Mouse (Mus musculus) midbrain, postnatal 0 days (tissue): ENCODE data around the gene Mrpl49. TPM values are rescaled to one million over a fixed set of nuclear protein-coding genes. Genes with fewer than 3 reads are reported as not detected.

Experiments
- ATAC-seq: fragments of 200-750 bp; cut with Nextera tagmentation; 2 replicates; pipeline ENCODE4 v1.8.0; 2017; ENCODE audit warnings: moderate number of reproducible peaks, mild to moderate bottlenecking, moderate TSS enrichment, moderate library complexity; ENCODE audit not compliant: low FRiP score
- DNase-seq: peaks from one replicate; pipeline ENCODE4 v3.0.0-alpha.2; 2015; ENCODE audit warnings: low spot score
- H3K27ac ChIP-seq: fragments of 300-500 bp; sonication (generic); 2 replicates; pipeline ENCODE4 v1.5.1; 2014; ENCODE audit warnings: low read depth, mild to moderate bottlenecking, low read length, mixed read lengths
- H3K27me3 ChIP-seq: fragments of 300-500 bp; sonication (generic); 2 replicates; pipeline ENCODE4 v1.6.1; 2014; ENCODE audit warnings: low read length, control low read depth, mixed read lengths; ENCODE audit not compliant: insufficient read depth
- H3K36me3 ChIP-seq: fragments of 300-500 bp; sonication (generic); 2 replicates; pipeline ENCODE4 v1.6.1; 2014; ENCODE audit warnings: low read length, control low read depth, mixed read lengths; ENCODE audit not compliant: insufficient read depth
- H3K4me1 ChIP-seq: fragments of 300-500 bp; sonication (generic); 2 replicates; pipeline ENCODE4 v1.6.1; 2014; ENCODE audit warnings: mild to moderate bottlenecking, control low read depth, antibody characterized with exemption, low read length, mixed read lengths; ENCODE audit not compliant: insufficient read depth
- H3K4me2 ChIP-seq: fragments of 300-500 bp; sonication (generic); 2 replicates; pipeline ENCODE4 v1.6.1; 2014; ENCODE audit warnings: low read depth, mild to moderate bottlenecking, low read length, mixed read lengths; ENCODE audit not compliant: poor library complexity, severe bottlenecking
- H3K4me3 ChIP-seq: fragments of 300-500 bp; sonication (generic); 2 replicates; pipeline ENCODE4 v1.5.1; 2014; ENCODE audit warnings: low read depth, mild to moderate bottlenecking, low read length, moderate library complexity
- H3K9ac ChIP-seq: fragments of 300-500 bp; sonication (generic); replicated peaks from 2 replicates; pipeline ENCODE4 v1.6.1; 2014; ENCODE audit warnings: mild to moderate bottlenecking, low read length, moderate library complexity, mixed read lengths; ENCODE audit not compliant: poor library complexity, severe bottlenecking
- H3K9me3 ChIP-seq: fragments of 300-500 bp; sonication (generic); 2 replicates; pipeline ENCODE4 v1.6.1; 2016; ENCODE audit warnings: low read length, control low read depth
- CTCF ChIP-seq: IDR thresholded peaks from 2 replicates; pipeline ENCODE4 v1.5.1; 2016; ENCODE audit warnings: antibody characterized with exemption, mild to moderate bottlenecking
- WGBS: fragments of 180-500 bp; shearing (Covaris S2); extraction: QIAGEN DNeasy Blood & Tissue Kit; methylation state at CpG from one replicate; pipeline ENCODE4 v1.1.7; 2014; 5-methylcytosine and 5-hydroxymethylcytosine counted together
- polyA plus RNA-seq: library from polyadenylated mRNA; unstranded; fragments of >200 nt; fragmentation: Nextera tagmentation; extraction: Ambion mirVana; gene quantifications from 2 replicates; pipeline ENCODE4 v1.2.1, GENCODE M21; 2015
- total RNA-seq: library from RNA; depleted of rRNA; stranded (reverse); fragments of >200 nt; gene quantifications from 2 replicates; pipeline ENCODE4 v1.2.3, GENCODE M21; 2014; rRNA removed

Mrpl49 gene
- total RNA-seq (34.7 and 37.3 TPM in 2 replicates), polyA plus RNA-seq (50.0 and 55.8 TPM in 2 replicates)

- H3K4me1 ChIP-seq: peaks cover 12% of the 10 kb centered on the region
- H3K4me2 ChIP-seq: peak within 1 kb of the TSS; percentile 85
- no peaks in the 10 kb centered on the region for H3K9me3 ChIP-seq
- H3K36me3 ChIP-seq: peaks cover 16% of the 10 kb centered on the region
- TF ChIP-seq CTCF: no peak
- H3K4me3 ChIP-seq: peak within 1 kb of the TSS; percentile 53
- no peaks in the 10 kb centered on the region for H3K27me3 ChIP-seq
- DNase-seq (peak; percentile 99), ATAC-seq (peak; percentile 89)
- H3K27ac ChIP-seq: peak within 1 kb of the TSS; percentile 79
- H3K9ac ChIP-seq: peak within 1 kb of the TSS; percentile 85
- WGBS: under 1% methylated on average over 63 of the region's 63 CpGs
Observed at GRCm38 (mm10) chr19:6057313-6058096, at the start of gene Mrpl49, which contains the start of gene Fau. Gene Mrpl49, minus strand, starts transcription at chr19:6057785. Gene Fau, plus strand, starts transcription at chr19:6057844.

GRCm38 (mm10) chr19:6105586-6105985 is 48.0 kb upstream of the Mrpl49 start, which contains the start of gene Naaladl1:
Gene Naaladl1, plus strand, starts transcription at chr19:6105782.
- H3K4me2 ChIP-seq: no peak within 1 kb of the TSS
- no peak within 1 kb of the TSS for H3K4me3 ChIP-seq
- no peaks in the 10 kb centered on the region for H3K4me1 ChIP-seq
- no peak within 1 kb of the TSS for H3K27ac ChIP-seq
- WGBS: 82% methylated on average over 7 of the region's 7 CpGs
- H3K9ac ChIP-seq: no peak within 1 kb of the TSS
- no peaks in the 10 kb centered on the region for H3K36me3 ChIP-seq
- ATAC-seq: no peak
- H3K9me3 ChIP-seq: no peaks in the 10 kb centered on the region
- TF ChIP-seq CTCF: no peak
- no peak for DNase-seq
- H3K27me3 ChIP-seq: no peaks in the 10 kb centered on the region

- no peak overlapping the region for H3K4me2 ChIP-seq
- H3K9ac ChIP-seq: no peak overlapping the region
- H3K4me3 ChIP-seq: no peak overlapping the region
- H3K36me3 ChIP-seq: no peaks in the 10 kb centered on the region
- WGBS: 67% methylated on average over 4 of the region's 4 CpGs
- DNase-seq (no peak), ATAC-seq (no peak)
- H3K27me3 ChIP-seq: no peaks in the 10 kb centered on the region
- no peak overlapping the region for H3K27ac ChIP-seq
- H3K9me3 ChIP-seq: no peaks in the 10 kb centered on the region
- no peaks in the 10 kb centered on the region for H3K4me1 ChIP-seq
- no peak for TF ChIP-seq CTCF
Observed at GRCm38 (mm10) chr19:6104476-6104875, 46.9 kb upstream of the Mrpl49 start.

DNA sequence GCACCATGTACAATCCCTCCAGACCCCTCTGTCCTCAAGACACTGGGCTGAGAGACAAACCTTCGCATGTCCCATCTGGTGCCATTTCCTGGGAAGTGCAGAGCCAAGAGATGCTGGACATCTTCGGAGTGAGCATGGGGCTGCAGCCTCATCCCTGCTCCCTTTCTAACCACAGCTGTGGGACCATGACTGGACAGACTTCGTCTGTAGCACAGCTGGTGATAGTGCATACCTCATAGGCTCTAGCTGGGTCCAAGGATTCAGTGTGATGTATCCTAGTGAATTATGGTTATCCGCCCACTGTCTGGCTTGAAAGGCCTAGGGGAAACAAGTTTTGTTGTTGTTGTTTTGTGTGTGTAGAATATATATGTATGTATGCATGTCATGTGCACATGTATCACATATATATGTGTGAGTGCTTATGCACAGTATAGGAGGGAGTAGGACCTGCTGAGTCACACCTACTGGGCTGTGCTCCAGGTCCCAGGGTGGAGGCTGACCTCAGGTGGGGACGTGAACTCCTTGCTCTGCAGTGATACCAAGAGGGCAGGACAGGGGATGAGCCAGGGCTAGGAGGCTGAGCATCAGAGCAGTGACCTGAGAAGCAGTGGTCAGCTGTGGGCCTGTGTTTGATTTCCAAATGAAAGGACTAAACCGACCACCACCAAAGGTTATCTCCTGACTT is 44.7 kb upstream of the Mrpl49 start:
- no peak for TF ChIP-seq CTCF
- Histone ChIP-seq H3K27ac (no peak overlapping the region), H3K4me2 (no peak overlapping the region), H3K9ac (no peak overlapping the region), H3K9me3 (no peaks in the 10 kb centered on the region), H3K27me3 (no peaks in the 10 kb centered on the region), H3K4me1 (no peaks in the 10 kb centered on the region), H3K4me3 (no peak overlapping the region), H3K36me3 (no peaks in the 10 kb centered on the region)
- ATAC-seq: no peak
- no peak for DNase-seq
- WGBS: 81% methylated on average over 6 of the region's 6 CpGs

DNA sequence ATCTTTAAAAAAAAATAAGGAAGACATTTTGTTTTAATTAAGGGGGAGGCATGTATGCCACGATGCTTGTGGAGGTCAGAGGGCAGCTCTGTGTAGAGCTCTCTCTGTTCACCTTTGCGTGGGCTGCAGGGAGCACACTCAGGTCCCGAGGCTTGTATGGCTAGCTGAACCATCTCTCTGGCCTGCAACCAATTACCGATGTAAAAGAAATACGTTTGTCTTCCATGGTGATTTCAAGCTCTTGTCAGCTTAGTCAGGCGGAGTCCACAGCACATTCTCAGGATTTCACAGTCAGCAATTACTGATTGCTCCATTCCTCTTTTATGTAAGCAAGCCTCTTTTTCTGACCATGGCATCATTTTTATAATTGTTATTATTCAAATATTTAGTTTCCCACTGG is 43.6 kb upstream of the Mrpl49 start:
- Histone ChIP-seq H3K27ac (no peak overlapping the region), H3K4me2 (no peak overlapping the region), H3K27me3 (no peaks in the 10 kb centered on the region), H3K4me3 (no peak overlapping the region), H3K36me3 (no peaks in the 10 kb centered on the region), H3K9me3 (no peaks in the 10 kb centered on the region), H3K9ac (no peak overlapping the region), H3K4me1 (no peaks in the 10 kb centered on the region)
- ATAC-seq (no peak), DNase-seq (no peak)
- WGBS: 78% methylated on average over 6 of the region's 6 CpGs
- TF ChIP-seq CTCF: no peak

GRCm38 (mm10) chr19:6097847-6098246 is 40.3 kb upstream of the Mrpl49 start:
- DNase-seq: no peak
- no peaks in the 10 kb centered on the region for H3K9me3 ChIP-seq
- no peaks in the 10 kb centered on the region for H3K36me3 ChIP-seq
- no peak overlapping the region for H3K4me2 ChIP-seq
- H3K4me1 ChIP-seq: no peaks in the 10 kb centered on the region
- no peak for TF ChIP-seq CTCF
- 93% methylated on average over 3 of the region's 3 CpGs for WGBS
- no peak for ATAC-seq
- no peak overlapping the region for H3K9ac ChIP-seq
- no peak overlapping the region for H3K4me3 ChIP-seq
- H3K27ac ChIP-seq: no peak overlapping the region
- no peaks in the 10 kb centered on the region for H3K27me3 ChIP-seq
